In genomic region chr3:79413492-79413891, GRCm38 (mm10) we compare ENCODE assay signal across 23 mouse cellular contexts.
"Had no signal": no experiment of that assay in that cellular context is flagged by ENCODE, and none has a peak within 500 bp of the region (broad histone marks: within the 10 kb centered on the region; RNA-seq: fewer than 3 reads in every experiment).

No protein-coding gene starts in this region.

- H3K4me3 ChIP-seq: gastrocnemius, adult 2 months; heart, embryonic 10.5 days; heart, embryonic 12.5 days; hindbrain, embryonic 13.5 days; intestine, embryonic 15.5 days; layer of hippocampus, adult 2 months; left cerebral cortex, adult 2 months; limb, embryonic 10.5 days; limb, embryonic 12.5 days; liver, embryonic 12.5 days had no signal

- H3K27ac ChIP-seq: gastrocnemius, adult 2 months; heart, embryonic 10.5 days; hindbrain, embryonic 13.5 days; intestine, embryonic 15.5 days; layer of hippocampus, adult 2 months; left cerebral cortex, adult 2 months; limb, embryonic 10.5 days; limb, embryonic 12.5 days; liver, embryonic 12.5 days; liver, embryonic 14.5 days had no signal

- H3K4me2 ChIP-seq: heart, embryonic 12.5 days; hindbrain, embryonic 13.5 days; intestine, embryonic 15.5 days; limb, embryonic 12.5 days; liver, embryonic 12.5 days had no signal

- H3K36me3 ChIP-seq: heart, embryonic 10.5 days; heart, embryonic 12.5 days; hindbrain, embryonic 13.5 days; intestine, embryonic 15.5 days; limb, embryonic 10.5 days; limb, embryonic 12.5 days; liver, embryonic 12.5 days had no signal

- H3K27me3 ChIP-seq: heart, embryonic 12.5 days; hindbrain, embryonic 13.5 days; intestine, embryonic 15.5 days; limb, embryonic 12.5 days; liver, embryonic 12.5 days had no signal

- ATAC-seq: hindbrain, embryonic 16.5 days; inflammation-experienced regulatory T-cells, adult 6 months; intestine, embryonic 15.5 days; intestine, postnatal 0 days; liver, embryonic 12.5 days had no signal

- H3K9me3 ChIP-seq: heart, embryonic 10.5 days; heart, embryonic 12.5 days; hindbrain, embryonic 13.5 days; intestine, embryonic 15.5 days; limb, embryonic 10.5 days; limb, embryonic 12.5 days; liver, embryonic 12.5 days had no signal

- H3K9ac ChIP-seq: heart, embryonic 12.5 days; hindbrain, embryonic 13.5 days; intestine, embryonic 15.5 days; limb, embryonic 12.5 days; liver, embryonic 12.5 days; liver, embryonic 14.5 days had no signal

- H3K4me1 ChIP-seq: intestine, embryonic 15.5 days; liver, embryonic 12.5 days had no signal

- DNase-seq: gastrocnemius, adult 2 months; gastrocnemius, postnatal 10 days; gastrocnemius, postnatal 25 days; heart, postnatal 10 days; heart, postnatal 4 days; kidney, adult 18-20 months; kidney, adult 8-10 months; kidney, postnatal 10 days; kidney, postnatal 25 days; kidney, postnatal 4 days had no signal
